Mouse (Mus musculus) limb, embryonic 15.5 days (tissue): ENCODE results near the gene Mphosph10. TPM values are rescaled to one million over a fixed set of nuclear protein-coding genes. Genes with fewer than 3 reads are reported as not detected.

Experiments used
- ATAC-seq: fragments of 200-750 bp; cut with Nextera tagmentation; 2 replicates; pipeline ENCODE4 v1.8.0; 2017; ENCODE audit warnings: low read depth, moderate TSS enrichment; ENCODE audit not compliant: insufficient number of reproducible peaks, low FRiP score, low TSS enrichment
- H3K27ac ChIP-seq: fragments of 300-500 bp; sonication (generic); 2 replicates; pipeline ENCODE4 v1.5.1; 2015; ENCODE audit warnings: moderate library complexity, mild to moderate bottlenecking, inconsistent platforms
- H3K27me3 ChIP-seq: fragments of 300-500 bp; sonication (generic); 2 replicates; pipeline ENCODE4 v1.6.1; 2015; ENCODE audit warnings: inconsistent platforms
- H3K36me3 ChIP-seq: fragments of 300-500 bp; sonication (generic); 2 replicates; pipeline ENCODE4 v1.6.1; 2015; ENCODE audit warnings: inconsistent platforms
- H3K4me1 ChIP-seq: fragments of 300-500 bp; sonication (generic); 2 replicates; pipeline ENCODE4 v1.6.1; 2015; ENCODE audit warnings: inconsistent platforms
- H3K4me2 ChIP-seq: fragments of 300-500 bp; sonication (generic); 2 replicates; pipeline ENCODE4 v1.6.1; 2015; ENCODE audit warnings: mild to moderate bottlenecking, inconsistent platforms
- H3K4me3 ChIP-seq: fragments of 300-500 bp; sonication (generic); 2 replicates; pipeline ENCODE4 v1.5.1; 2015; ENCODE audit warnings: mild to moderate bottlenecking, inconsistent platforms
- H3K9ac ChIP-seq: fragments of 300-500 bp; sonication (generic); 2 replicates; pipeline ENCODE4 v1.6.1; 2015; ENCODE audit warnings: inconsistent platforms
- H3K9me3 ChIP-seq: fragments of 300-500 bp; sonication (generic); 2 replicates; pipeline ENCODE4 v1.6.1; 2016; ENCODE audit warnings: inconsistent platforms
- WGBS: fragments of 180-500 bp; shearing (Covaris S2); methylation state at CpG from one replicate; pipeline ENCODE4 v1.1.7; 2015; 5-methylcytosine and 5-hydroxymethylcytosine counted together
- polyA plus RNA-seq: library from polyadenylated mRNA; unstranded; fragments of >200 nt; fragmentation: Nextera tagmentation; extraction: Ambion mirVana; gene quantifications from 2 replicates; pipeline ENCODE4 v1.2.1, GENCODE M21; 2015

The Mphosph10 gene
- 40.6 and 43.2 TPM in 2 replicates for polyA plus RNA-seq

- Histone ChIP-seq H3K4me3 (peak within 1 kb of the TSS; percentile 67), H3K4me1 (peaks cover 12% of the 10 kb centered on the region), H3K4me2 (peak within 1 kb of the TSS; percentile 89), H3K36me3 (peaks cover 16% of the 10 kb centered on the region), H3K27ac (peak within 1 kb of the TSS; percentile 90), H3K27me3 (no peaks in the 10 kb centered on the region), H3K9me3 (no peaks in the 10 kb centered on the region), H3K9ac (peak within 1 kb of the TSS; percentile 72)
- peak; percentile 99 for ATAC-seq
- WGBS, result 1% methylated on average over 54 of the region's 54 CpGs
These were observed at the start of gene Mphosph10, which contains the start of gene Mcee for GRCm38 (mm10) chr7:64392122-64392818. Mphosph10 (minus strand) TSS chr7:64392268. Mcee (plus strand) TSS chr7:64392607.

DNA sequence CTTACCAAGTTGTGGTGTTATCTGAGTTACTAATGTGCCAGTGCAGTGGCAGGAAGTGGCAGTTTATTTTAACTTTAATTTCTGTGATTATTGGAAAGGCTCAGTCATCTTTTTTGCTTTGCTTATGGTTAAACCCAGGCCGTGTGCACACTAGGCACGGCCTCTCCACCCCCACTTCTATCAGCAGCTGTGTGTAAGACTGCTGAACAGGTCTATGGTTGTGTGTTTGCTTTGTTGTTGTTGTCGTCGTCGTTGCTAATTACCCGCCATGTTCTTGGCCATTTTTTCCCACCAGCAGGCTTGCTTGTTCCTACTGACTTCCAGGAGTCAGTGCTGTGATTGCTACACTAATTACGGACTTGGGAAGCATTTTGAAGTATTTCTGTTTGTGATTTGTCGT, 48.5 kb upstream of the Mphosph10 start:
- H3K36me3 ChIP-seq, result no peaks in the 10 kb centered on the region
- no peaks in the 10 kb centered on the region for H3K9me3 ChIP-seq
- H3K27ac ChIP-seq, result no peak overlapping the region
- H3K9ac ChIP-seq, result no peak overlapping the region
- ATAC-seq, result no peak
- 81% methylated on average over 8 of the region's 8 CpGs for WGBS
- H3K4me2 ChIP-seq, result no peak overlapping the region
- no peaks in the 10 kb centered on the region for H3K27me3 ChIP-seq
- H3K4me3 ChIP-seq, result no peak overlapping the region
- no peaks in the 10 kb centered on the region for H3K4me1 ChIP-seq

GRCm38 (mm10) chr7:64439595-64440518, 47.8 kb upstream of the Mphosph10 start:
- no peak overlapping the region for H3K4me3 ChIP-seq
- no peaks in the 10 kb centered on the region for H3K36me3 ChIP-seq
- no peaks in the 10 kb centered on the region for H3K27me3 ChIP-seq
- no peaks in the 10 kb centered on the region for H3K4me1 ChIP-seq
- no peak overlapping the region for H3K4me2 ChIP-seq
- no peak overlapping the region for H3K27ac ChIP-seq
- no peak for ATAC-seq
- 62% methylated on average over 5 of the region's 5 CpGs for WGBS
- H3K9ac ChIP-seq, result no peak overlapping the region
- H3K9me3 ChIP-seq, result no peaks in the 10 kb centered on the region

GRCm38 (mm10) chr7:64424861-64425260, 32.8 kb upstream of the Mphosph10 start:
- H3K4me2 ChIP-seq, result no peak overlapping the region
- ATAC-seq, result no peak
- H3K27me3 ChIP-seq, result no peaks in the 10 kb centered on the region
- no peaks in the 10 kb centered on the region for H3K36me3 ChIP-seq
- H3K27ac ChIP-seq, result no peak overlapping the region
- no peaks in the 10 kb centered on the region for H3K9me3 ChIP-seq
- H3K4me1 ChIP-seq, result no peaks in the 10 kb centered on the region
- H3K9ac ChIP-seq, result no peak overlapping the region
- WGBS, result 57% methylated on average over 5 of the region's 5 CpGs
- no peak overlapping the region for H3K4me3 ChIP-seq

- Histone ChIP-seq H3K9ac (no peak overlapping the region), H3K27me3 (no peaks in the 10 kb centered on the region), H3K27ac (no peak overlapping the region), H3K4me3 (no peak overlapping the region), H3K36me3 (peaks cover 10% of the 10 kb centered on the region; the same call in 1 of the 2 replicates), H3K4me2 (no peak overlapping the region), H3K9me3 (no peaks in the 10 kb centered on the region), H3K4me1 (no peaks in the 10 kb centered on the region)
- no peak for ATAC-seq
- WGBS, result 89% methylated on average over 8 of the region's 8 CpGs
These were observed 11.9 kb upstream of the Mphosph10 start for GRCm38 (mm10) chr7:64403989-64404388.

DNA sequence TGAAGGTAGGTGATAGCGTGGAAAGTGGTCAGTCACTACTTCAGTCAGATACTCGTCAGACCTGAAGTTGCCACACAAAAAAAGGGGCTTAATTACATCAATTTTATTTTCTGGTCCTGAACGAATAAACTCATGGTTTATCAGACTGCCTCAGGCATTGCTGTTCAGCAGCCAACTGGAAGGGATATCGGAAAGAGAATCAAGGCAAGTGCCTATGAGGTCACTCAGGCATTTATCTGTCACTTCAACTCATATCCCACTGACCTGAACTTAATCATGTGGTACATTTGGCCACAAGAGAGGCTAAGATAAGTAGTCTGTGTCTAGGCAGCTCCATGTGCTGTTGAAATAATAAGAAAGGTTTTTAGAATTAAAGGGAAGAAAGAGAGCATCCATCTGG, 10.4 kb upstream of the Mphosph10 start:
- Histone ChIP-seq H3K9me3 (no peaks in the 10 kb centered on the region), H3K27me3 (no peaks in the 10 kb centered on the region), H3K4me1 (no peaks in the 10 kb centered on the region), H3K9ac (no peak overlapping the region), H3K4me2 (no peak overlapping the region), H3K36me3 (peaks cover 10% of the 10 kb centered on the region; the same call in 1 of the 2 replicates), H3K4me3 (no peak overlapping the region), H3K27ac (no peak overlapping the region)
- ATAC-seq, result no peak
- 81% methylated on average over 4 of the region's 4 CpGs for WGBS

- ATAC-seq, result no peak
- WGBS, result 91% methylated on average over 1 of the region's 1 CpGs
- Histone ChIP-seq H3K9ac (no peak overlapping the region), H3K27ac (no peak overlapping the region), H3K4me2 (no peak overlapping the region), H3K27me3 (no peaks in the 10 kb centered on the region), H3K9me3 (no peaks in the 10 kb centered on the region), H3K4me3 (no peak overlapping the region), H3K4me1 (no peaks in the 10 kb centered on the region), H3K36me3 (peaks cover 10% of the 10 kb centered on the region; the same call in 1 of the 2 replicates)
These were observed 8.7 kb upstream of the Mphosph10 start for GRCm38 (mm10) chr7:64400725-64401124.

DNA sequence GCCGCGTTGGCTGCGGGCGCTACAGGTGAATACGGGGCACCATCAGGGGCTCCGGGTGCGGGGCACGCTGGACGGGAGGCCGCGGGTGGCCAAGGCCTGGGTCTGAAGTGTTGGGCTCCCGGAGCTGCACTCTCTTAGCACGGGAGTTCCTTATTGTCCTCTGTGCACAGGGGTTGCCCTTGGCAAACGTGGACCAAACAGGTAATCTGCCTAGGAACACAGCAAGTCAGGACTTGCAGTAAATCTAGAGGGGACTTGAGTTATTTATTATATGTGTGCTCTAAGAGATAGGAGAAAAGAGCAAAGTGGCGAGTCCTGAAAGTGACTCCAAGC, 717 bp upstream of the Mphosph10 start:
- Histone ChIP-seq H3K9me3 (no peaks in the 10 kb centered on the region), H3K4me1 (peaks cover 12% of the 10 kb centered on the region), H3K27me3 (no peaks in the 10 kb centered on the region), H3K4me2 (peak overlapping the region; percentile 62), H3K4me3 (peak overlapping the region; percentile 67), H3K27ac (peak overlapping the region; percentile 90), H3K36me3 (peaks cover 15% of the 10 kb centered on the region), H3K9ac (peak overlapping the region; percentile 72)
- no peak for ATAC-seq
- WGBS, result 0% methylated on average over 15 of the region's 15 CpGs

DNA sequence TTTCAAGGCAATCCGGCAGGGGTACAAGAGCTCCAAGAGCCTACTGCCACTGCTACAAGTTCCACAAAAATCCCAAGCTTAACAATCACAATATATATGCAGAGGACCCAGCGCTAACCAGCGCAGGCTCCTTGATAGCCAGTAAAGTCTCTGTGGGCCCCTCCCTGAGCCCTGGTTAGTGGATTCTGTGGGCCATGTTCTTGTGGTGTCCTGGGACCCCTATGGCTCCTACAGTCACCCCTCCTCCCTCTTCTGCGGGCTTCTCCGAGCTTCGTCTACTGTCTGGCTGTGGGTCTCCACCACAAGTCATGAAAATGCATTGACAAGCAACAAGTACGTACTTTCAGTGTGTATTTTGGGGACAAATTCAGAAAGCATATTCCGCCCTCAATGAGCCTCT, 589 bp downstream of the Mphosph10 start:
- peaks cover 23% of the 10 kb centered on the region for H3K36me3 ChIP-seq
- 5% methylated on average over 8 of the region's 8 CpGs for WGBS
- H3K9ac ChIP-seq, result peak overlapping the region; percentile 46
- H3K4me3 ChIP-seq, result peak overlapping the region; percentile 67
- H3K27ac ChIP-seq, result peak overlapping the region; percentile 90
- H3K9me3 ChIP-seq, result no peaks in the 10 kb centered on the region
- no peak for ATAC-seq
- H3K4me2 ChIP-seq, result peak overlapping the region; percentile 89
- H3K4me1 ChIP-seq, result peaks cover 12% of the 10 kb centered on the region
- no peaks in the 10 kb centered on the region for H3K27me3 ChIP-seq

DNA sequence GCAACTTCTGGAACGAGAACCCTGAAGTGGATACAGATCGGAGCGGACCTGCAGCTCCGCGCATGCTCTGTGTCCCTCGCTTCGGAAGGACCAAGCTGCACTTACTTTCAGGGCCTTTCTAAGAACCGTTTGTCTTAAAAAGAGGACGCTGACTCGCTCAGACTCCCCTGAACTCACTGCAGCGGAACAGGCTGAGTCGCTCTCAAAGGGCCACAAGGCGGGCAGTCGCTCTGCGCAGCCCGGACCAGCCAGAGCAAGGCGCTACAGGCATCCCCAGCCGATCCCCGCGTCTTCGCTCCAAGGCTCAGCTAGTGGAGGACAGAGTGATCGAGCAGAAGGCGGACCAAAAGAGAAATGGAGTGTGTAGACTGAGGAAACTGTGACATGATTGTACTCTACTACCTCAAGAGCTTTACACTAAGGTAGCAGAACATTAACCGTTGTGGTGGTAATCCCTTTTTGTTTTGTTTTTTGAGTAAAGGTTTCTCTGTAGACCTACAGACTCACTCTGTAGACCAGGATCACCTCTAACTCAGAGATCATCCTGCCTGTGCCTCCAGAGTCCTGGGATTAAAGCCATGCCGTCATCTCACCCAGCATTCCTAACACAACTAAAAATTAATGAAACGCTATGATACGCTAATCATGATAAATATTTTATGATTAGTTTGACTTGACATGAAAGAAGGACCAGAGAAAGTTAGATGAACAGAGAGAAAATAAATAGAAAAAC, 18.1 kb downstream of the Mphosph10 start, which contains the start of gene Fan1:
TSS of gene Fan1 (minus strand) at position 266 of the 733 bp plus-strand sequence.
- H3K27me3 ChIP-seq, result no peaks in the 10 kb centered on the region
- H3K9ac ChIP-seq, result peak within 1 kb of the TSS; percentile 57; the same call in 1 of the 2 replicates
- H3K4me3 ChIP-seq, result peak within 1 kb of the TSS; percentile 71
- peaks cover 11% of the 10 kb centered on the region for H3K4me1 ChIP-seq
- peak within 1 kb of the TSS; percentile 59 for H3K4me2 ChIP-seq
- peak within 1 kb of the TSS; percentile 98 for H3K27ac ChIP-seq
- H3K9me3 ChIP-seq, result no peaks in the 10 kb centered on the region
- peak; percentile 92 for ATAC-seq
- 4% methylated on average over 27 of the region's 27 CpGs for WGBS
- H3K36me3 ChIP-seq, result peaks cover 38% of the 10 kb centered on the region

DNA sequence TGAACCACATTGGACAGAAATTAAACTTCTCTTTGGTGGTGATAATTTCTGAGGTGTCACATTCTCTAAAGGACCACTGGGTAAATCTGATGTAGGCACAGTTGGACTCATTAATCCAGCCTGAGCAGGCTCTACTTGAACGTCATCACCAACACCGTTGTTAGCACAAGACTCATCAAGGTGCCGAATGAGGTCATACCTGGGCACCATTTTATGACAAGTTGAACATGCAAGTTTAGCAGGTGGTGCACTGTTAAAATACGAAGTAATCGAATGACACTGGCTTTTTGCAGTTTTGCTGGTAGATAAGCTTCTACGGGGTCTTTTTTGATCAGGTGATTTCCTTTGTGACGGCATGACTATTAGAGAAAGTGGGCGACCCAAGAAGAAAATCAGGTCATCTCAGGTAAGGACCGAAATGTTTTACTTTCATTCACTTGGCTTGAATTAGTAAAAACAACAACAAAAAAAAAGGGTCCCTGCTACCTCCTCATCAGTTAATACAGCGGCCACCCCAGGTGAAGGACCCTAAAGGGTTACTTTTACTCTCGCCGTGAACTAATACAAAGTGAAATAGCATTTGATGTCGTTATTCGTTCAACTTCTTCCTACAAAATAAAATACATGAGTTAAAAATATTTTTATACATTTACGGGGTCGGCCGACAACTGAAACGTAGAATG, 18.8 kb downstream of the Mphosph10 start:
- whole genome bisulfite sequencing, result 8% methylated on average over 18 of the region's 18 CpGs
- H3K27me3 ChIP-seq, result no peaks in the 10 kb centered on the region

More for the DNA sequence above, 18.8 kb downstream of the Mphosph10 start:
- Histone ChIP-seq H3K4me3 (peak overlapping the region; percentile 71), H3K36me3 (peaks cover 38% of the 10 kb centered on the region), H3K4me1 (peaks cover 11% of the 10 kb centered on the region), H3K4me2 (peak overlapping the region; percentile 59), H3K27ac (peak overlapping the region; percentile 98), H3K9ac (peak overlapping the region; percentile 57; the same call in 1 of the 2 replicates), H3K9me3 (no peaks in the 10 kb centered on the region)
- no peak for ATAC-seq
